Mouse (Mus musculus) cerebellum, adult 9-11 months (tissue): ENCODE measurements around the gene Lonp2.
A peak's percentile ranks its signal among the peaks of the same experiment; 100 is the strongest.

Experiments used
- DNase-seq: peaks from one replicate; pipeline ENCODE4 v3.0.0; 2022

Gene Lonp2

GRCm38 (mm10) chr8:86718332-86718994 lies 94.6 kb downstream of the Lonp2 start:
- no peak for DNase-seq

GRCm38 (mm10) chr8:86719368-86719767 lies 95.5 kb downstream of the Lonp2 start:
- DNase-seq = no peak

DNA sequence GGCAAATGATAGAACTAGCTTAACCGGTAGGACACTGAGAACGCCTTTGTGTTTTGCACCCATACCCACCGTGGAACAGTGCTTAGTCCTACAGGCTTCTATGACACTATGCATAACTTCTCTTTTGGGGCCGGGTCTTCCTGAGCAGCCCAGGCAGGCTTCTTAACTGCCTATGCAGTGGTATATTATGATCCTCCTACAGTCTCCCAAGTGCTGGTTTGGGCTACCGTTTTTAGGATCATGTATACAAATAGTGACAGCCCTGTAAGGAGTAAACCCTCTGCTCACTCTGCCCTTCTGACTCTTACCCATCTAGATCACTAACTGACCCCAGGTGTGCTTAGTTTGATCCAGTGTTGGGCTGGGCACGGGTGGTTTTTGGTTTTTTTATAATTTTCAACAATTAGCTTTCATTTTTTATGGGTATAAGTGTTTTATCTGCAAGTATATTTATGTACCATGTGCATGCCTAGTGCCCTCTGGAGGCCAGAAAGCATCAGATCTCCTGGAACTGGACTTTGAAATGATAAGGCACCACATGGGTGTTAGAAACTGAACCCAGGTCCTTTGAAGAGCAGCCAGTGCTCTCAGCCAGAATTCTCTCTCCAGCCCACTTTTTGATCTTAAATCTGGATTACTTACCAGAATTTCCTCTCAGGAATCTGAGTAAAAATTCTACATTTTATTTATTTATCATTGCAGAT lies 97.1 kb downstream of the Lonp2 start:
- DNase-seq = no peak

GRCm38 (mm10) chr8:86721490-86721889 lies 97.6 kb downstream of the Lonp2 start:
- DNase-seq = no peak

DNA sequence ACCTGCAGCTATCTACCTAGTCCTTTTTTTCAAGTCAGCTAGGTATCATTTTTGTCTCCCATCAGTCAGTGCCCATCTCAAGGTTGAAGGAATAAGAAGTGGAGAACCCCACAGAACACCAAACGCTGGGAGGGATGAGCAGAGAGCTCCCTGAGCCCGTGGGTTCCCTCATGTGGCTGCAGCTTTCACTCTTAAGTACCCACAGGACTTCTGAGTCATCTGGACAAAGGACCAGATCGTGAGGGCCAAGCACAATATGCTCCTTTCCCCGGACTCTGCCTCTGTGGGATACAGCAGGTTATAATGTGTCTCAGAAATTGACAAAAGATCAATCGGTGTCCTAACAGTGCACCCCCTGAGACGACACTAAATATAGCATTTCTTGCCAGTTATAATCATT lies 103.1 kb downstream of the Lonp2 start:
- no peak for DNase-seq

- no peak for DNase-seq
Measured at GRCm38 (mm10) chr8:86728224-86728950, 104.5 kb downstream of the Lonp2 start.

DNA sequence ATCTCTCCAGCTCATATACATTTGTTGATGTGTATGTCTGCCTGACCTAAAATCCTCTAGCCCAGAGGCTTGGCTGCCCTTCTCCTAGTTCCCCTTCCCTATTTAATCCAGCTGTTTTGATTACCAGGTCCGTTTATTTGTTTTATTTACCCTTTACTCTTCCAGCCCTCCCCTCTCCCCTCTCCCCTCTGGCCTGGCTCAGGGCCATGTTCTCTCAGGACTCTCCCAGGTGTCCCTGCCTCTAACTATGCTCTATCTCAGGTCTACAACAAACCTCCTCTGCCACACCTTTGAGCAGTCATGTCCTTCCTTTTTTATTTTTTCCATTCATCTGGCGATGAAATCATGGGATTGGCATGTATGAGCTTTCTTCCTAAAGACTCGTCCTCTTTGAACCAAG lies 106.5 kb downstream of the Lonp2 start:
- DNase-seq = no peak

DNA sequence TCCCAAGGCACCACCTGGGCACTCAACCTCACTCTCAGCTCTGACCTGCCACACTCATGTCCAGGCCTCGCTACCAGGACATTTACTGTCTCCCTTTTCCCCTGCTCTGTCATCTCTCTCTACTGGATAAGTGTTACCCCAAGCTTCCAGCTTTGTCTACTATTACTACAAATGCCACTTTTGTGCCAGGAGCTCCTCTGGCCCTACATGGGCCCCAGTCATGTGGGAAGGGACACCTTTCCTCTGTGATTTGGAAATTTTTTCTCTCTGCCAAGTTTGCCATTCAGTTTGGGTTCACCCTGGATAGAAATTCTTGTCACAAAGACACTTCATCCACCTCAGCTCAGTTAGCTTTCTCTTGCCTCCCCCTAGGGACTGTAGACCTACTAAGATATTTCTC lies 107.0 kb downstream of the Lonp2 start:
- DNase-seq = no peak

- DNase-seq = no peak
Measured at GRCm38 (mm10) chr8:86734171-86734570, 110.3 kb downstream of the Lonp2 start.

DNA sequence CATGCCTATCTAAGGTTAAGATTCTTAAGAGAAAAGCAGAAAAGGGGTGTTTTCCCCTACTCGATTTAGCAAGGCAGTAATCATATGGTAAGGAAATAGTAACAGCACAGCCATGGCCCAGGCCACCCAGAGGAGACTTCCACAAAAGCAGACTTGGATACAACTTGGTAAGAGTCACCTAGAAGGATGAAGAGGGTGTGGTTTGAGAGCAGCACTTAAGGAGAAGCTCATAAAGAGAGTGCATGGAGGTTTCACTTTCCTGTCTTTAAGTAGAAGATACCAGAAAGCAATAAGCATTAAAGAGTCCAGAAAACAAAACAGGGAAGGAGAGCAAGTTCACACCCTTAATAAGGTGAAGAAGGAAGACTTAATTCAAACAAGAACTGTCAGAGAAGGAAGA lies 111.1 kb downstream of the Lonp2 start:
- no peak for DNase-seq

- no peak for DNase-seq
Measured at GRCm38 (mm10) chr8:86735446-86736111, 111.7 kb downstream of the Lonp2 start.

DNA sequence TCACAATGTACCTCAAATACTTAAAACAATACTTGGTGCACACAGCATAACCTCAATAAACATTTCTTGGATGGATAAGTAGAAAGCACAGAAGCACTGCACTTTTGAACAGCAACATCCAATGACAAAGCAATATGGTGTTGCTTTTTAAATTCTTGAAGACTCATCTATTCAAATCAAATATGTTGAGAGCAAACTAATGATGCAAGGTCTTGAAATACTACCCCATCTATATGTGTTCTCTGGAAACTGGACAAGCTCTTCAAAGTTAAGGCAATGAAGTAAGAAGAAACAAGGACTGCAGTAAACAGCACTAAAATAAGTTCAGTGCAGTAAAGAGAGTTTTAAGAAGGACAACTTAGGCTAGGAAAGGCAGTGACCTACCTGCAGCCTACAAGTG lies 117.1 kb downstream of the Lonp2 start:
- DNase-seq = no peak

- no peak for DNase-seq
Measured at GRCm38 (mm10) chr8:86741627-86742026, 117.8 kb downstream of the Lonp2 start.

DNA sequence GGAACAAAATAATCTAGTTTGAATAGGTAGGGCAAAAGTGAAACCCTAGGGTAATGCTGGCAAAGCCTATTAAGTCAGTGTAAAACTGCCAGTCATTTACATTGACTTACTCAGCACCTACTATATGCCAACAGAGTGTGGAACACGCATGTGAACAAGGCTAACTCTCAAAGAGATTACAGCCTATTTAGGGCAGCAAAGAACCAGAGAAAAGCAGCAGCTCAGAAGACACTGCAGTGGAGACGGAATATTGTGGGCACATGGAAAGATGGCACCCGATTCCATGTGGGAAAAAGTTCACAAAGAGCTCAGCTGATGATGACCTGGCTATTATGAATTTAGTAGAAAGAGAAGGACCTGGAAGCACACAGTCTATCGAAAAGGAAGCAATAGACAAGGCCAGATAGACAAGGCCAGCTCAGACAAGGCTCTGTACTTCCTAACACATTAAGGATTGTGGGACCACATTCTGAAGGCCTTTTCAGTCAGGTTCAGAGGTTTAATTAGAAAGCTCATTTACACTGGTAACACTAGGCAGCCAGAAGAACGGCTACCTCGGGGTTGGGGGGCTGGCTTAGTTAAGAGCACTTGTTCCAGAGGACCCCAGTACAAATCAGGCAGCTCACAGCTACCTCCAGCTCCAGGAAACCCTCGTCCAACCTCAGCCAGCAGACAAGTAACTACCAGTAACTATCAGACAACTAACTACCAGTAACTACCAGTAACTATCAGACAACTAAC lies 118.9 kb downstream of the Lonp2 start:
- DNase-seq = no peak

DNA sequence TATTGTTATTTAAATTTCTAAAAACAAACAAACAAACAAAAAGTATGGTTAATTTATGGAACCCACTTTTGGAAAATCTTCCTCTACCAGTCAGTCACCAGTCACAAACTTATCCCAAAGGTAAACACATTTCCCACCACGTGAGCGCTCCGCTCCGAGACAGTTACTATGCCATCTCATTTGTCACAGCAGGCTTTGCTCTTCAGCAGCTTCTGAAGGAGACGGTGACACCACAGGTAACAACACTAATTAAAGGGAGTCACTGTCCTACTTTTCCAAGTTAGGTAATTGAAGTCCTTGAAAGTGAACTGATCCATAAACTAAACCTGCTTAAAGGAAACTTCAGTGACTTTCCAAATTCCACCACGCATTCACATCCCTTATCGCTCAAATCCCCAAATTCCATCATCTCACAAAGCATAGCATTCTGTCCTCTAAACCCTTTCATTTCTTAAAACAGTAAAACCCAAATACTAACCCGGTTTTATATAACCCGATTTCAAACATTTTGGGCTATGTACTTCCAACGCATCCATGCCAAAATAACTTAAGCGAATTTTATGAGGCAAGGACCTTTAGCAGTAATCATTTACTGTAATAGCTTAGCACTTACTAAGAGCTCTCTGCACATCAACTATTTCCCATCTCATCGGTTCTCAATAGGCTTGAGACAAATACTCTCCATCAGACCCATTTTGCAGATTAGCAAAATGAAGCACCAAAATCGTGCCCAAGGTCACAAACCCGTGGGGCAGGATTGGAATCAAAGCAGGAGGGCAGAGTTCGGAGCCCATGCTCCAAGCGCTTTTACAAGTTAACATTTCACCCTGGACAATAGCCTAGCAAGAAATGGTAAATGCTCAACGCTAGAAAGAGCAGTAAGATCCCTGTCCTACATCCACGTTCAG lies 120.7 kb downstream of the Lonp2 start:
- no peak for DNase-seq

DNA sequence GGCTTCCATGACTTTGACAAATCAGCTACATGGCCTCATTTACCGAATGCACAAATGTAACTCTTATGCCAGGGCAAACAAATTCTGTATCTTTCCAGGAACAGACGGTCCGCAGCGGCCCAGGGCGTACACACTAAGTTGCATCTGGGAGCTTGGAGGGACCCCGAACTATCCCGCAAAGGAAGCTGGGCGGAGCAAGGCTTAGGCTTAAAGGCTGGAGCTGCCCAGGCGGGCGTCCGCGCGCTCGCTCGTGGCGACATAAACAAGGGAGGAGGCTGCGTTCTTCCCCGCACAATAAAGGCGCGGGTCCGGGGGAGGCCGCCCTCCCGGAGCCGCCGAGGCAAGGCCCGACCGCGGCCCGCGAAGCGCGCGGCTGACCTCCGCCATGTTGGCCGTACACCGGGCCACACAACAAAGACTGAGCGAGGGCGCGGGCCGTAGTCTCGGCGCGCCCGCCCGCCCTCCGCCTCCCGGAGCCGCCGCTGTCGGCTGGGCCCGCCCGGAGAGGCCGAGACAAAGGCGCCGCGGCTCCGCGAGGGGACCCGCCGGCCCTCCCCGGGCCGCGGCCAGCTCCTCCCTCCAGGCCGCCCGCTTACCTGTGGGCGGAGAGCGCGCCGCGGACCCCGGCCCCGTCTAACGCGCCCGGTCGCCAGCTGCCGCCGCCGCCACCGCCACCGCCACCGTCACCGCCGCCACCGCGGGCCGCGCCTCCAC lies 121.5 kb downstream of the Lonp2 start, which contains the start of the genes Gm10638 and Siah1a:
Gene Gm10638, plus strand, starts transcription at position 479 of the 714 bp plus-strand sequence.
Gene Siah1a, minus strand, starts transcription at position 714 of the 714 bp plus-strand sequence.
- DNase-seq = peak; percentile 71

DNA sequence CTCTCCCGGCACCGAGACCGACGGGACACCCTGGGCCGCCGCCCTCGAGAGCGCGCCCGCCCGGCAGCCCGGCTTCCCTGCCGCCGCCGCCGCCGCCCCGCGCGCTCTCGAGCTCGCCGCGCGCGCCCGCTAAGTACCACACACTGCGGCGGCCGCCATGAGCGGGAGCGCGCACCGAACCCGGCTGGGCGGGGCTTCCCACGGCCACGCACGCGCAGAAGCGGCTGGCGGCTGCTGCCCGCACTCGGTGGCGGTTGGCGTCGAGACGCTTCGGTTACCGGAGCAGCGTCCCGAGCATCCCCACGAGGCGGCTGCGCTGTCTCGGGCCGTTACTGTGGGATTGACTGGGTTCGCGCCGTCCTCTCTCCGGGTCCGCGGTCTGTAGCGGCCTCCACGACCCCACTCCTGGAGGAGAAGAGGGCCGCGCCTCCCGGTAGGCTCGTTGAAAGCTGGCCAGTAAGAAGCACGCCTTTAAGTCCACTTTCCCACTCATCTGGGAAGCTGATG lies 122.1 kb downstream of the Lonp2 start:
- peak; percentile 94 for DNase-seq

DNA sequence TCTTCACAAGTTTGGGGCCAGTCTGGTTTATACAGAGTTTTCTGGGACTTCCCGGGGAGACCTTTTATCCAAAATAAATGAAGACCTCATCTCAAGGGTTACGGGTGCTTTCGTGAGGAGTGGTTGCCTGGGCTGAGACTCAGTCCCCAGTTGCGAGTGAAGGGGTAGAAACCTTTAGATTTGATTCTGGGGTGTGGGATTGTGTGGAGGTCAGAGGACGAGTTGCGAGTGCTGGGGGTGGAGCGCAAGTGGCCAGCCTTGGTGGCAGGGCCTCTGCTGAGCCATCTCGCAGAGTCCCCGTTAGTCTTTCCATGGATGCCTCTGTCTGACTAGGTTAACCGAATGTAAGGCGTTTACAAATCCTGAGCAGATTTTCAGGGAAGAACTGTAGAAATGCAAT lies 122.7 kb downstream of the Lonp2 start:
- no peak for DNase-seq

- no peak for DNase-seq
Measured at GRCm38 (mm10) chr8:86749842-86750241, 126.0 kb downstream of the Lonp2 start.

DNA sequence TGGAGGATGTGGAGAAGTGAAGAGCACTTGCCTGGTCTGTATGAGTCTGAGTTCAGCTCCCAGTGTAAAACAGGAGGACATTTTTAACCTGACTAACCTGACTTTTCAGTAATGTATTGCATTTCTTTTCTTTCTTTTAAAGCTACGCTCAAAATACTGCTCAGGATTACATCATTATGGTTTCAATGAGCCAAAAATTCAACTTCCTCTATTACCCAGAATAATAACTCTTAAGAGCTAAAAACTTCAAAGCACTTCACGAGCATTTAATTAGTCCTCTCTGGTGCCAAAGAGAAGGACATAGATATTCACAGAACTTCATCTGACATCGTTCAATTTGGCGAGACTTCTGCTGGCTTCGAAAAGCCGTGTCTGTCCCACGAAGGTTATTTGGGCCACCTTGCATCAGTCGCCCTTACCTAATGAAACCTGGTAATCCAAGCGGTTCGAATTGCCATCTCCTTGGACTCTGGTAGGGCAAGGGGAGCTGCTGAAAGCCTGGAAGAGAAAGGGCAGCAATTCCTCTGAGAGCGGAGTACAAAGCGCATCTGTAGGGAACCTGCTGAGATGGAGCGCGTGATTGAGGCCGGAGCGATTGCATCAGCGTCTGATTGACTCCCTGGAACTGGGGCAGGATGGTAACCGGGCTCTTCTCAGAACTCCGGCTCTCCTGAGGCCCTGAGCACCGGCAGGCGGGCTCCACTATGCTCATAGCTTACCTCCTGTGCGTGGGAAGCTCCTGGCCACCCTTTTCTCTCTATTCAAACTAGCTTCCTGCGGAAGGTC lies 133.3 kb downstream of the Lonp2 start:
- peak; percentile 33 for DNase-seq
